ENCODE assay signal across 27 mouse cellular contexts in the genomic region with DNA sequence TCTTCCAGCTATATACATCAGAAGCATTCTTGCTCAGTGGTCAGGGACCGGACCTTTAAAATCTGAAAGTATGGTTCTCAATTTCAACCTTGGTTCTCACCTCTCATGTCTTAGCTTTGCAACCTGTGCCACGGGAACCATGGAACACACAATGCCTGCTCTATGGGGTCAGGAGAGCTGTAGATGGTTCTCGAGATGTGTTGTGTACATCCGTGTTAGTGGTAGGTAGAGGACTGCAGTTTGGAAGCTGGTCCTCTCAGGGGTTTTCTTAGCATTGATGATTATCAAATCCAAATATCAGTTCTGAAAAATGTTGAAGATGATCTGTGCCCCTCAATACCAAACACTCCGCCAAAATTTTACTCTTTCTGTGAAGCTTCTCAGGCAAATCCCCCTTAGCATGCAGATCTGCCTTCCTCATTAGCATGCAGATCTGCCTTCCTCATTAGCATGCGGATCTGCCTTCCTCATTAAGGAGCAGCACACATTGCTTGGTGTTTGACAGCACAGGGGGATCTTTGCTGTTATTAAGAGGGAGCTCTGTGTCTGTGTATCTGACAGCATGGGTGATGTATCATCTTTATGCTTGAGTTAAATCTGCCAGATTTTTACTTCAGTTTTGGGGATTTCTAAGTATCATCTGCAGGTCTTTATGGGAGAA. TPM values are rescaled to one million over a fixed set of nuclear protein-coding genes. Genes with fewer than 3 reads are reported as not detected.
A peak's percentile ranks its signal among the peaks of the same experiment; 100 is the strongest.
DNase-seq lines count a peak whose midpoint lies in the region; ATAC-seq and TF ChIP-seq lines count a peak whose summit lies in the region.
"Had no signal": no experiment of that assay in that cellular context is flagged by ENCODE, and none has a peak within 500 bp of the region (broad histone marks: within the 10 kb centered on the region; RNA-seq: fewer than 3 reads in every experiment).

No protein-coding gene starts in this region.

- H3K4me2 ChIP-seq in CH12.LX (ENCODE audit: insufficient read depth, low read depth, poor library complexity, severe bottlenecking) = peak overlapping the region; percentile 11; the same call in 1 of the 2 replicates
- peak overlapping the region; percentile 24 for H3K4me2 ChIP-seq in forebrain, postnatal 0 days (ENCODE audit: low read depth)
- no peak overlapping the region for H3K4me2 ChIP-seq in midbrain, embryonic 13.5 days (replicated peaks)
- H3K4me2 ChIP-seq in heart, embryonic 12.5 days = no peak overlapping the region
- H3K4me2 ChIP-seq: heart, embryonic 11.5 days; liver, embryonic 12.5 days; lung, embryonic 15.5 days had no signal

- TF ChIP-seq POLR2A in CH12.LX (IDR thresholded peaks at IDR 0.05; ENCODE audit: low read depth, low read length) = no peak

- WGBS in forebrain, postnatal 0 days = 35% methylated on average over 6 of the region's 6 CpGs
- WGBS in midbrain, embryonic 13.5 days = 43% methylated on average over 6 of the region's 6 CpGs
- 59% methylated on average over 6 of the region's 6 CpGs for WGBS in heart, embryonic 12.5 days

- TF ChIP-seq RAD21 in CH12.LX (IDR thresholded peaks at IDR 0.05; ENCODE audit: low read depth, low read length) = no peak

- peaks cover 88% of the 10 kb centered on the region for H3K27me3 ChIP-seq in CH12.LX (replicated peaks)
- no peaks in the 10 kb centered on the region for H3K27me3 ChIP-seq in forebrain, postnatal 0 days (ENCODE audit: insufficient read depth, low read length)
- H3K27me3 ChIP-seq in midbrain, embryonic 13.5 days = no peaks in the 10 kb centered on the region
- H3K27me3 ChIP-seq in heart, embryonic 12.5 days (replicated peaks) = no peaks in the 10 kb centered on the region
- H3K27me3 ChIP-seq: lung, embryonic 15.5 days; Patski had no signal

- no peaks in the 10 kb centered on the region for H3K79me2 ChIP-seq in CH12.LX (replicated peaks; ENCODE audit: control insufficient read depth, extremely low read depth, insufficient read depth, poor library complexity, severe bottlenecking)

- H3K4me3 ChIP-seq in CH12.LX (replicated peaks in 1 of 3; ENCODE audit: low read depth in 2 of 3, low read length in 2 of 3, poor library complexity in 1 of 3) = no peak overlapping the region
- no peak overlapping the region for H3K4me3 ChIP-seq in forebrain, postnatal 0 days (ENCODE audit: low read depth, low read length)
- H3K4me3 ChIP-seq in midbrain, embryonic 13.5 days (replicated peaks) = no peak overlapping the region
- H3K4me3 ChIP-seq in heart, embryonic 12.5 days = no peak overlapping the region
- H3K4me3 ChIP-seq: liver, embryonic 12.5 days; lung, embryonic 15.5 days; myocyte had no signal

- peak; percentile 11 for DNase-seq in CH12.LX (ENCODE audit: extremely low read depth)
- peak; percentile 61 for DNase-seq in brain, embryonic 18.5 days (ENCODE audit: low read depth, low spot score)
- peak; percentile 68 for DNase-seq in forebrain, postnatal 0 days
- DNase-seq in lung, adult 18-20 months = no peak
- DNase-seq in urinary bladder, adult 18-20 months (ENCODE audit: low spot score in 2 of 2) = no peak
- DNase-seq in lung, postnatal 10 days = no peak
- DNase-seq: cerebellum, adult 11 months; cerebellum, postnatal 25 days; gastrocnemius, postnatal 10 days; thymus, postnatal 36 days had no signal

- in situ Hi-C loops in CH12.LX (cut with MboI; ENCODE audit: low pct_ligation_motif_present, low pct_unique_long_range_greater_than_20kb, low sequenced_read_pairs) = loop anchor here (5.0 kb wide), 1 partner anchor 32 kb away; the partner anchor contains the start of gene Gm12253

- H3K27ac ChIP-seq in CH12.LX (ENCODE audit: insufficient read depth, low read depth) = no peak overlapping the region
- H3K27ac ChIP-seq in forebrain, postnatal 0 days (ENCODE audit: low read depth, low read length) = no peak overlapping the region
- H3K27ac ChIP-seq in midbrain, embryonic 13.5 days = peak overlapping the region; percentile 64
- no peak overlapping the region for H3K27ac ChIP-seq in heart, embryonic 12.5 days (ENCODE audit: poor library complexity, severe bottlenecking)
- H3K27ac ChIP-seq: kidney, postnatal 0 days; liver, embryonic 12.5 days; lung, embryonic 15.5 days had no signal

- peak; percentile 94 for ATAC-seq in forebrain, postnatal 0 days
- ATAC-seq in midbrain, embryonic 13.5 days = peak; percentile 90
- no peak for ATAC-seq in heart, embryonic 12.5 days (ENCODE audit: insufficient number of reproducible peaks, low FRiP score)
- ATAC-seq: activated CD4-positive, CD25-positive, alpha-beta regulatory T cell, adult 4 months; intestine, embryonic 16.5 days; liver, embryonic 12.5 days; Patski had no signal

- H3K36me3 ChIP-seq in CH12.LX (replicated peaks in 1 of 2; ENCODE audit: control insufficient read depth in 1 of 2, insufficient read depth in 1 of 2, low read length in 1 of 2) = no peaks in the 10 kb centered on the region
- H3K36me3 ChIP-seq in forebrain, postnatal 0 days (ENCODE audit: insufficient read depth) = no peaks in the 10 kb centered on the region
- H3K36me3 ChIP-seq in midbrain, embryonic 13.5 days = no peaks in the 10 kb centered on the region
- no peaks in the 10 kb centered on the region for H3K36me3 ChIP-seq in heart, embryonic 12.5 days
- H3K36me3 ChIP-seq: liver, embryonic 12.5 days; lung, embryonic 15.5 days had no signal

- TF ChIP-seq CTCF in CH12.LX (conservative IDR thresholded peaks at IDR 0.05 in 1 of 2, IDR thresholded peaks at IDR 0.05 in 1 of 2; ENCODE audit: low read depth in 2 of 2, low read length in 2 of 2) = no peak
- TF ChIP-seq CTCF in forebrain, postnatal 0 days (IDR thresholded peaks at IDR 0.05; ENCODE audit: low read depth) = no peak

- no peak for TF ChIP-seq EP300 in CH12.LX (IDR thresholded peaks at IDR 0.05; ENCODE audit: low read length)

- no peak overlapping the region for H3K9ac ChIP-seq in CH12.LX (ENCODE audit: insufficient read depth, low read depth)
- H3K9ac ChIP-seq in forebrain, postnatal 0 days = no peak overlapping the region
- no peak overlapping the region for H3K9ac ChIP-seq in midbrain, embryonic 13.5 days (replicated peaks)
- H3K9ac ChIP-seq in heart, embryonic 12.5 days = no peak overlapping the region
- H3K9ac ChIP-seq: liver, embryonic 12.5 days; lung, embryonic 15.5 days had no signal

- peaks cover 2 to 3% of the 10 kb centered on the region in 2 experiments; a peak in 1 of 4 replicates for H3K4me1 ChIP-seq in CH12.LX (ENCODE audit: control insufficient read depth in 1 of 2, insufficient read depth in 2 of 2)
- 0 out of 2 replicates have a peak, but pooled peaks cover 6% of the 10 kb centered on the region for H3K4me1 ChIP-seq in forebrain, postnatal 0 days (ENCODE audit: insufficient read depth)
- peaks cover 15% of the 10 kb centered on the region for H3K4me1 ChIP-seq in midbrain, embryonic 13.5 days (replicated peaks)
- peaks cover 4% of the 10 kb centered on the region; the same call in 1 of the 2 replicates for H3K4me1 ChIP-seq in heart, embryonic 12.5 days (replicated peaks)
- H3K4me1 ChIP-seq: lung, embryonic 15.5 days had no signal

- no peaks in the 10 kb centered on the region for H3K9me3 ChIP-seq in CH12.LX (replicated peaks; ENCODE audit: low read length)
- no peaks in the 10 kb centered on the region for H3K9me3 ChIP-seq in forebrain, postnatal 0 days (ENCODE audit: low read length)
- no peaks in the 10 kb centered on the region for H3K9me3 ChIP-seq in midbrain, embryonic 13.5 days
- H3K9me3 ChIP-seq in heart, embryonic 12.5 days (replicated peaks) = no peaks in the 10 kb centered on the region
- H3K9me3 ChIP-seq: liver, embryonic 12.5 days; lung, embryonic 15.5 days had no signal

- dilution Hi-C loops in CH12.LX (cut with MboI; ENCODE audit: extremely low pct_ligation_motif_present, extremely low pct_unique_long_range_greater_than_20kb, low sequenced_read_pairs) = no loop called here

TF ChIP-seq in CH12.LX, 34 proteins besides CTCF, POLR2A, EP300 and RAD21:
- TF ChIP-seq BHLHE40 (IDR thresholded peaks at IDR 0.05; ENCODE audit: low read depth, low read length) = no peak
- TF ChIP-seq ZC3H11A (IDR thresholded peaks at IDR 0.05; ENCODE audit: low read depth, low read length) = no peak
- TF ChIP-seq E2F4 (IDR thresholded peaks at IDR 0.05; ENCODE audit: insufficient replicate concordance, low read depth, low read length) = no peak
- TF ChIP-seq ELF1 (IDR thresholded peaks at IDR 0.05; ENCODE audit: low read depth, low read length) = no peak
TF ChIP-seq in CH12.LX: peak in this region for 0.

RNA-seq across cellular contexts. Expression of gene 1810065E05Rik, which starts 20.8 kb away (rescaled TPM):
- total RNA-seq in CH12.LX (2012; rRNA removed) (not detected in 2 replicates), CH12.LX (2014; rRNA removed) (not detected in 2 replicates)
- not detected in 2 replicates for polyA plus RNA-seq in CH12.LX (2012; ENCODE audit: insufficient read length, low read depth)
- not detected in 2 replicates for total RNA-seq in forebrain, postnatal 0 days (2014; rRNA removed)
- not detected in 2 replicates for polyA plus RNA-seq in forebrain, postnatal 0 days (2015; fragmentation: Nextera tagmentation; extraction: Ambion mirVana)
- polyA plus RNA-seq in midbrain, embryonic 13.5 days (2015; fragmentation: Nextera tagmentation; extraction: Ambion mirVana) = not detected in 2 replicates
- not detected in 2 replicates for polyA plus RNA-seq in heart, embryonic 12.5 days (2016; fragmentation: Nextera tagmentation; extraction: Ambion mirVana)
- total RNA-seq: gastrocnemius, postnatal 10 days; heart, postnatal 25 days; layer of hippocampus, adult 8-10 months; left cerebral cortex, adult 18-20 months; megakaryocyte, adult 5-6 weeks had no signal
- polyA plus RNA-seq: activated CD4-positive, CD25-positive, alpha-beta regulatory T cell, adult 4 months; C2C12; frontal cortex, adult 2 months; heart, embryonic 11.5 days; kidney, postnatal 0 days; limb, embryonic 11.5 days; liver, embryonic 12.5 days; lung, embryonic 15.5 days; myocyte had no signal

RNA-seq across cellular contexts. Expression of gene Lypd8, which starts 21.3 kb away (rescaled TPM):
- total RNA-seq in CH12.LX (2012; rRNA removed) = not detected in 2 replicates
- total RNA-seq in CH12.LX (2014; rRNA removed) = not detected in 2 replicates
- not detected in 2 replicates for polyA plus RNA-seq in CH12.LX (2012; ENCODE audit: insufficient read length, low read depth)
- not detected in 2 replicates for total RNA-seq in forebrain, postnatal 0 days (2014; rRNA removed)
- 0.13 TPM in 1 of 2 replicates, not detected in the other for polyA plus RNA-seq in forebrain, postnatal 0 days (2015; fragmentation: Nextera tagmentation; extraction: Ambion mirVana)
- 0.73 TPM in 1 of 2 replicates, not detected in the other for polyA plus RNA-seq in midbrain, embryonic 13.5 days (2015; fragmentation: Nextera tagmentation; extraction: Ambion mirVana)
- not detected in 2 replicates for polyA plus RNA-seq in heart, embryonic 12.5 days (2016; fragmentation: Nextera tagmentation; extraction: Ambion mirVana)
- total RNA-seq: gastrocnemius, postnatal 10 days; left cerebral cortex, adult 18-20 months; megakaryocyte, adult 5-6 weeks had no signal
- polyA plus RNA-seq: activated CD4-positive, CD25-positive, alpha-beta regulatory T cell, adult 4 months; C2C12; heart, embryonic 11.5 days; limb, embryonic 11.5 days; myocyte; Patski had no signal

RNA-seq across cellular contexts. Expression of gene Gm12253, which starts 32.2 kb away (rescaled TPM):
- total RNA-seq in CH12.LX (2012; rRNA removed) (not detected in 2 replicates), CH12.LX (2014; rRNA removed) (not detected in 2 replicates)
- not detected in 2 replicates for polyA plus RNA-seq in CH12.LX (2012; ENCODE audit: insufficient read length, low read depth)
- total RNA-seq in forebrain, postnatal 0 days (2014; rRNA removed) = not detected in 2 replicates
- polyA plus RNA-seq in forebrain, postnatal 0 days (2015; fragmentation: Nextera tagmentation; extraction: Ambion mirVana) = not detected in 2 replicates
- not detected in 2 replicates for polyA plus RNA-seq in midbrain, embryonic 13.5 days (2015; fragmentation: Nextera tagmentation; extraction: Ambion mirVana)
- not detected in 2 replicates for polyA plus RNA-seq in heart, embryonic 12.5 days (2016; fragmentation: Nextera tagmentation; extraction: Ambion mirVana)
- total RNA-seq: gastrocnemius, postnatal 10 days; heart, postnatal 25 days; layer of hippocampus, adult 8-10 months; left cerebral cortex, adult 18-20 months; megakaryocyte, adult 5-6 weeks had no signal
- polyA plus RNA-seq: activated CD4-positive, CD25-positive, alpha-beta regulatory T cell, adult 4 months; C2C12; frontal cortex, adult 2 months; heart, embryonic 11.5 days; intestine, embryonic 16.5 days; kidney, postnatal 0 days; limb, embryonic 11.5 days; liver, embryonic 12.5 days; lung, embryonic 15.5 days; myocyte had no signal

RNA-seq across cellular contexts. Expression of gene Lypd9, which starts 52.6 kb away (rescaled TPM):
- total RNA-seq in CH12.LX (2012; rRNA removed) (not detected in 2 replicates), CH12.LX (2014; rRNA removed) (not detected in 2 replicates)
- not detected in 2 replicates for polyA plus RNA-seq in CH12.LX (2012; ENCODE audit: insufficient read length, low read depth)
- not detected in 2 replicates for total RNA-seq in forebrain, postnatal 0 days (2014; rRNA removed)
- polyA plus RNA-seq in forebrain, postnatal 0 days (2015; fragmentation: Nextera tagmentation; extraction: Ambion mirVana) = not detected in 2 replicates
- not detected in 2 replicates for polyA plus RNA-seq in midbrain, embryonic 13.5 days (2015; fragmentation: Nextera tagmentation; extraction: Ambion mirVana)
- polyA plus RNA-seq in heart, embryonic 12.5 days (2016; fragmentation: Nextera tagmentation; extraction: Ambion mirVana) = not detected in 2 replicates
- total RNA-seq: gastrocnemius, postnatal 10 days; heart, postnatal 25 days; layer of hippocampus, adult 8-10 months; left cerebral cortex, adult 18-20 months; megakaryocyte, adult 5-6 weeks had no signal
- polyA plus RNA-seq: activated CD4-positive, CD25-positive, alpha-beta regulatory T cell, adult 4 months; C2C12; frontal cortex, adult 2 months; heart, embryonic 11.5 days; intestine, embryonic 16.5 days; kidney, postnatal 0 days; limb, embryonic 11.5 days; liver, embryonic 12.5 days; lung, embryonic 15.5 days; myocyte; Patski had no signal

Comparison
In these comparisons a context has a peak if more than half of its experiments do, and no peak if none do; other contexts are left out.
1. DNase-seq: peak in CH12.LX (single experiment), brain, embryonic 18.5 days (single experiment) and forebrain, postnatal 0 days (single experiment); none in lung, adult 18-20 months (0 of 2), urinary bladder, adult 18-20 months (0 of 2) and lung, postnatal 10 days (single experiment).
2. H3K4me2 ChIP-seq: peak in CH12.LX (single experiment) and forebrain, postnatal 0 days (single experiment); none in midbrain, embryonic 13.5 days (single experiment) and heart, embryonic 12.5 days (single experiment).